Mouse (Mus musculus) thymus, adult 2 months (tissue): Measurements from ENCODE around the gene Gbf1. TPM values are rescaled to one million over a fixed set of nuclear protein-coding genes. Genes with fewer than 3 reads are reported as not detected.

Experiments
- DNase-seq: peaks from one replicate; pipeline ENCODE4 v3.0.0; 2021
- H3K27ac ChIP-seq: fragments of 200-500 bp; 2 replicates; pipeline ENCODE4 v1.5.1; 2012; ENCODE audit warnings: low read length, control low read depth; ENCODE audit not compliant: control insufficient read depth, insufficient read depth
- H3K27me3 ChIP-seq: fragments of 200-500 bp; 2 replicates; pipeline ENCODE4 v1.6.1; 2012; ENCODE audit warnings: mild to moderate bottlenecking, low read length, moderate library complexity, mixed read lengths; ENCODE audit not compliant: control insufficient read depth, insufficient read depth
- H3K36me3 ChIP-seq: fragments of 200-500 bp; 2 replicates; pipeline ENCODE4 v1.6.1; 2012; ENCODE audit warnings: mild to moderate bottlenecking, low read length, moderate library complexity; ENCODE audit not compliant: control insufficient read depth, insufficient read depth
- H3K4me1 ChIP-seq: fragments of 200-500 bp; replicated peaks from 2 replicates; pipeline ENCODE4 v1.6.1; 2012; ENCODE audit warnings: low read length; ENCODE audit not compliant: control insufficient read depth, insufficient read depth
- H3K4me3 ChIP-seq: fragments of 200-500 bp; 2 replicates; pipeline ENCODE4 v1.5.1; 2012; ENCODE audit warnings: mild to moderate bottlenecking, low read length, control low read depth, moderate library complexity; ENCODE audit not compliant: control insufficient read depth, insufficient read depth
- CTCF ChIP-seq: fragments of 200-500 bp; IDR thresholded peaks from 2 replicates; pipeline ENCODE4 v1.5.1; 2012; ENCODE audit warnings: mild to moderate bottlenecking, control low read depth, low read length, moderate library complexity, borderline replicate concordance; ENCODE audit not compliant: control insufficient read depth, poor library complexity, insufficient read depth; ENCODE audit errors: extremely low read depth
- POLR2A ChIP-seq: fragments of 200-500 bp; IDR thresholded peaks from 2 replicates; pipeline ENCODE4 v1.6.1; 2012; ENCODE audit warnings: mild to moderate bottlenecking, low read length, control low read depth, moderate library complexity; ENCODE audit not compliant: control insufficient read depth, poor library complexity, insufficient read depth; ENCODE audit errors: extremely low read depth
- WGBS: fragments of 180-500 bp; shearing (Covaris S2); methylation state at CpG from one replicate; pipeline ENCODE4 v1.1.7; 2018; 5-methylcytosine and 5-hydroxymethylcytosine counted together
- polyA plus RNA-seq: library from polyadenylated mRNA; depleted of rRNA; stranded (reverse); fragments of >200 nt; gene quantifications from 2 replicates; pipeline ENCODE4 v1.2.3, GENCODE M21; 2012

Gbf1 gene
- polyA plus RNA-seq, 1 experiment: 113 TPM

DNA sequence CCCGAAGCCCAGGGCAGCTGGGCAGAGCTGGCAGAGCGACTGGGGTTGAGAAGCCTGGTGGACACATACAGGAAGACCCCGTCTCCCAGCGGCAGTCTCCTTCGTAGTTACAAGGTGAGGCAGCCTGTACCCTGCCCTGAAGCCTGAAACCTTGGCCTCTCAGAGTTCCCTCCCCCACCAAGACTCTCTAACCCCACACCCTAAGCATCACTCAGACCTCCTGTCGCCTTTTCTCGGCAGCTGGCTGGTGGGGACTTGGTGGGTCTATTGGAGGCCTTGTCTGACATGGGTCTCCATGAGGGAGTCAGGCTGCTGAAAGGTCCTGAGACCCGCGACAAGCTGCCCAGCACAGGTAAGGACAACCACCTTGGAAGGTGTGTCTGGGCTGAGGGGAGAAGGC, 159.0 kb downstream of the Gbf1 start:
- Histone ChIP-seq H3K4me3 (no peak overlapping the region), H3K36me3 (peaks cover 17% of the 10 kb centered on the region; the same call in 1 of the 2 replicates), H3K27me3 (peaks cover 2% of the 10 kb centered on the region; the same call in 1 of the 2 replicates), H3K27ac (no peak overlapping the region), H3K4me1 (peaks cover 6% of the 10 kb centered on the region)
- TF ChIP-seq CTCF (no peak), POLR2A (no peak)
- peak; percentile 0 for DNase-seq
- WGBS: 98% methylated on average over 9 of the region's 9 CpGs

DNA sequence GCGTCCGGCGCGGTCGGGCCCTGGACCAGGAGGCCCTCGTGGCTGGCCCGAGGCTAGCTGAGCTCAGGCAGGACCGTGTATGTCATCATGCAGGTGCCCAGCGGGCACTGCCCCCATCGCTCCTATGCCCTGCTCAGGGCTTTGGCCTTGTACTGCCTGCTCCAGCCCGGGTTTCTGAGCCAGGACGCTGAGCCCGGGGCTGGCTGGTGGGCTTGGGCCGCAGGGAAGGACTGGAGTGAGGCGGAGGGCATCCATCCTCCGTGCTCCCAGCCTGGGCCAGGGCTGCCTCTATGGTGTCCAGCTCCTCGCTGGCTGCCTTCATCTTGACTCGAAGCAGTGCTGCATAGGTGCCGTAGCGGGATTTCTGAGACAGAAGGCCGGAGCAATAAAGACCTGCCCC, 160.3 kb downstream of the Gbf1 start:
- no peak for TF ChIP-seq CTCF
- TF ChIP-seq POLR2A: no peak
- DNase-seq: peak; percentile 1
- 95% methylated on average over 21 of the region's 21 CpGs for WGBS

GRCm38 (mm10) chr19:46313116-46313515, 160.8 kb downstream of the Gbf1 start:
- H3K4me1 ChIP-seq: peaks cover 13% of the 10 kb centered on the region
- 96% methylated on average over 9 of the region's 9 CpGs for WGBS
- no peak overlapping the region for H3K4me3 ChIP-seq
- TF ChIP-seq POLR2A: no peak
- no peak for TF ChIP-seq CTCF
- H3K27ac ChIP-seq: no peak overlapping the region
- peaks cover 14% of the 10 kb centered on the region for H3K27me3 ChIP-seq
- DNase-seq: peak; percentile 0
- peaks cover 17% of the 10 kb centered on the region; the same call in 1 of the 2 replicates for H3K36me3 ChIP-seq

More for the DNA sequence above, 160.3 kb downstream of the Gbf1 start:
- Histone ChIP-seq H3K4me3 (no peak overlapping the region), H3K27me3 (peaks cover 12% of the 10 kb centered on the region; the same call in 1 of the 2 replicates), H3K36me3 (peaks cover 17% of the 10 kb centered on the region; the same call in 1 of the 2 replicates), H3K4me1 (peaks cover 9% of the 10 kb centered on the region), H3K27ac (no peak overlapping the region)

GRCm38 (mm10) chr19:46313591-46313990, 161.3 kb downstream of the Gbf1 start:
- H3K4me1 ChIP-seq: peaks cover 12% of the 10 kb centered on the region
- DNase-seq: no peak
- WGBS: 94% methylated on average over 6 of the region's 6 CpGs
- H3K27ac ChIP-seq: no peak overlapping the region
- H3K27me3 ChIP-seq: peaks cover 18% of the 10 kb centered on the region
- H3K4me3 ChIP-seq: no peak overlapping the region
- no peak for TF ChIP-seq POLR2A
- no peak for TF ChIP-seq CTCF
- peaks cover 17% of the 10 kb centered on the region; the same call in 1 of the 2 replicates for H3K36me3 ChIP-seq

DNA sequence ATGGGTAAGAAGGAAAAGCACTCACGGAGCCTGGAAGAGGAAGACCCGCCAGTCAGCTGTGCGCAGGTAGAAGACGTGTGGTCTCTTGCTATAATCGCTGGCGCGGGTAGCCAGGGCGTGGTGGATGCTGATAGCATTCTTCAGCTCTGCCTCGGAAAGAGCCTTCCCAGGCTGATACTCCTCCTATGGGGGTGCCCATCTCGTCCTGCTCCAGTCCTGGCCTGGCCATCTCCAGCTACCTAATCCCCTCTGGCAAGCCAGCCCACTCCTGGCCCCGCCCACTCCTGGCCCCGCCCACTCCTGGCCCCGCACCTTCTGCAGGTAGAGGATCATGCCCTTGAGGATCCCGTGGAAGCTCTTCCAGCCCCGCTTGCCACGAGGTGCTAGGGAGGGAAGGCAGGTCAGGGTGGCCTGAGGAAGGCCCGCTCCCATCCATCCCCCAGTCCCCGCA, 161.9 kb downstream of the Gbf1 start:
- H3K4me1 ChIP-seq: peaks cover 9% of the 10 kb centered on the region
- H3K36me3 ChIP-seq: peaks cover 17% of the 10 kb centered on the region; the same call in 1 of the 2 replicates
- TF ChIP-seq POLR2A (no peak), CTCF (no peak)
- no peak for DNase-seq
- no peak overlapping the region for H3K4me3 ChIP-seq
- peaks cover 24% of the 10 kb centered on the region for H3K27me3 ChIP-seq
- 53% methylated on average over 18 of the region's 18 CpGs for WGBS
- no peak overlapping the region for H3K27ac ChIP-seq

DNA sequence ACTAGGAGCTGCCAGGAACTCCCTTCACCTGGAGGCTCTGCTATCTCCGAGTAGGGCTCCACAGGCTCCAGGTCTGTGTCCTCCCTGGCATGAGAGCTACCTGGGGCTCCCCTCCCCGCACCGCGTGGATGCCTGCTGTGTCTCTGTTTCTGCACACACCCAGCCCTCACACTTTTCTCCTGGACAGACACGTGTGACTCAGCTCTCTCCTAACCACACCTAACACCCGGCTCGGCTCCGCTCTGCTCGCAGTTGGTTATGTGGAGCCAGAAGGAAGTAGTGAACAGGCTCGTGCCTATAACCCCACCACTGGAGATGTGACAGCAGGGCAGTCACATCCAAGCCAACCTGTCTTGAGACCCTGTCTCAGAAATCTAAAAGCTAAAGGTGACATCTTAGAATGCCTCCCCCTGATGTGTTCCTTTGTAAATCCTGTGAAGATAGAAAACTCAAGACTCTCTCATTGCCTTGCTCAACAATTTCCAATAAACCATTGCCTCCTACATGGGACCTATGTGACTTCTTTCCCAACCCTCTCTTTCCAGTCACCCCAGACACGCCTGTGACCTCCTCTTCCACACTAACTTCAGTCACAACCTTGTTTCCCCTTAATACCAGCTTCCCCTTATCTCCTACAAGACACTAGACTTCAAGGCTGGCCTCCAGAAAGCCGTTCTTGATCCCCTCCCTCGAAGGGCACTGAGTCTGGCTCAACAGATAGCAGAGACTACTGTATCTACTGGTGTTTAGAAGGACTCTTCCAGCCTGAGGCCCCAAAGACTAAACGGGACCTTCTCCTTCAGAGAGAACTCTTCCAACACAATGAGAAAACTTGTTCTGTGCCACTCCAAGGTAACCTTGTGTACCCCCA, 162.8 kb downstream of the Gbf1 start:
- TF ChIP-seq POLR2A (no peak), CTCF (no peak)
- peaks cover 30% of the 10 kb centered on the region for H3K27me3 ChIP-seq
- no peak overlapping the region for H3K4me3 ChIP-seq
- peaks cover 9% of the 10 kb centered on the region for H3K4me1 ChIP-seq
- H3K27ac ChIP-seq: no peak overlapping the region
- DNase-seq: no peak
- peaks cover 17% of the 10 kb centered on the region; the same call in 1 of the 2 replicates for H3K36me3 ChIP-seq
- 9% methylated on average over 14 of the region's 14 CpGs for WGBS

GRCm38 (mm10) chr19:46315752-46316610, 163.7 kb downstream of the Gbf1 start:
- peaks cover 31% of the 10 kb centered on the region for H3K27me3 ChIP-seq
- H3K27ac ChIP-seq: no peak overlapping the region
- peaks cover 9% of the 10 kb centered on the region for H3K4me1 ChIP-seq
- H3K4me3 ChIP-seq: no peak overlapping the region
- no peak for DNase-seq
- 58% methylated on average over 12 of the region's 12 CpGs for WGBS
- peaks cover 9% of the 10 kb centered on the region; the same call in 1 of the 2 replicates for H3K36me3 ChIP-seq
- no peak for TF ChIP-seq CTCF
- TF ChIP-seq POLR2A: no peak
